Mouse (Mus musculus): Measurements from ENCODE around the gene Ndel1.

Ndel1 gene

GRCm38 (mm10) chr11:68871748-68872147 is at the start of gene Ndel1:
Ndel1 (minus strand) TSS chr11:68871858.
- in situ Hi-C loops (cut with MseI, MboI) = no loop called here

GRCm38 (mm10) chr11:68914566-68914965 is 42.9 kb upstream of the Ndel1 start:
- in situ Hi-C loops (cut with MseI, MboI) = no loop called here

- in situ Hi-C loops (cut with MseI, MboI) = no loop called here
Observed at GRCm38 (mm10) chr11:68911531-68912177, 40.0 kb upstream of the Ndel1 start.

GRCm38 (mm10) chr11:68908846-68909503 is 37.3 kb upstream of the Ndel1 start:
- in situ Hi-C loops (cut with MseI, MboI) = loop anchor here (5.0 kb wide), 1 partner anchor 73 kb away; no protein-coding TSS in a partner anchor

- in situ Hi-C loops (cut with MseI, MboI) = loop anchor here (5.0 kb wide), 1 partner anchor 75 kb away; no protein-coding TSS in a partner anchor
Observed at GRCm38 (mm10) chr11:68907251-68907650, 35.6 kb upstream of the Ndel1 start.

- in situ Hi-C loops (cut with MseI, MboI) = loop anchor here (5.0 kb wide), 1 partner anchor 76 kb away; no protein-coding TSS in a partner anchor
Observed at GRCm38 (mm10) chr11:68906461-68906790, 34.8 kb upstream of the Ndel1 start.

GRCm38 (mm10) chr11:68905665-68906460 is 34.2 kb upstream of the Ndel1 start:
- in situ Hi-C loops (cut with MseI, MboI) = loop anchor here (5.0 kb wide), 1 partner anchor 76 kb away; no protein-coding TSS in a partner anchor

GRCm38 (mm10) chr11:68905138-68905531 is 33.5 kb upstream of the Ndel1 start:
- in situ Hi-C loops (cut with MseI, MboI) = loop anchor here (5.0 kb wide), 1 partner anchor 77 kb away; no protein-coding TSS in a partner anchor

- in situ Hi-C loops (cut with MseI, MboI) = loop anchor here (5.0 kb wide), 1 partner anchor 78 kb away; no protein-coding TSS in a partner anchor
Observed at GRCm38 (mm10) chr11:68904375-68905137, 32.9 kb upstream of the Ndel1 start.

GRCm38 (mm10) chr11:68903775-68904174 is 32.1 kb upstream of the Ndel1 start:
- in situ Hi-C loops (cut with MseI, MboI) = no loop called here

GRCm38 (mm10) chr11:68902823-68903222 is 31.2 kb upstream of the Ndel1 start:
- in situ Hi-C loops (cut with MseI, MboI) = no loop called here

GRCm38 (mm10) chr11:68902367-68902766 is 30.7 kb upstream of the Ndel1 start:
- in situ Hi-C loops (cut with MseI, MboI) = no loop called here

GRCm38 (mm10) chr11:68902047-68902364 is 30.3 kb upstream of the Ndel1 start:
- in situ Hi-C loops (cut with MseI, MboI) = no loop called here

- in situ Hi-C loops (cut with MseI, MboI) = no loop called here
Observed at GRCm38 (mm10) chr11:68901351-68902046, 29.8 kb upstream of the Ndel1 start, which contains the start of gene Rpl26. Rpl26 (plus strand) TSS chr11:68901583.

- in situ Hi-C loops (cut with MseI, MboI) = no loop called here
Observed at GRCm38 (mm10) chr11:68900519-68901350, 29.1 kb upstream of the Ndel1 start.

GRCm38 (mm10) chr11:68899815-68900214 is 28.2 kb upstream of the Ndel1 start:
- in situ Hi-C loops (cut with MseI, MboI) = no loop called here

- in situ Hi-C loops (cut with MseI, MboI) = no loop called here
Observed at GRCm38 (mm10) chr11:68898790-68899189, 27.1 kb upstream of the Ndel1 start.

- in situ Hi-C loops (cut with MseI, MboI) = no loop called here
Observed at GRCm38 (mm10) chr11:68897838-68898237, 26.2 kb upstream of the Ndel1 start.

GRCm38 (mm10) chr11:68897120-68897519 is 25.5 kb upstream of the Ndel1 start:
- in situ Hi-C loops (cut with MseI, MboI) = no loop called here

- in situ Hi-C loops (cut with MseI, MboI) = no loop called here
Observed at GRCm38 (mm10) chr11:68896247-68896646, 24.6 kb upstream of the Ndel1 start.
